Mouse (Mus musculus) urinary bladder, postnatal 36 days (tissue): ENCODE results near the gene Atp6ap1l.
A peak's percentile ranks its signal among the peaks of the same experiment; 100 is the strongest.

Source experiments
- DNase-seq, 2 experiments: peaks; one replicate each; pipeline ENCODE4 v3.0.0; 2022; ENCODE audit warnings: low spot score in 2 of 2, mixed read lengths in 1 of 2

Gene Atp6ap1l

DNA sequence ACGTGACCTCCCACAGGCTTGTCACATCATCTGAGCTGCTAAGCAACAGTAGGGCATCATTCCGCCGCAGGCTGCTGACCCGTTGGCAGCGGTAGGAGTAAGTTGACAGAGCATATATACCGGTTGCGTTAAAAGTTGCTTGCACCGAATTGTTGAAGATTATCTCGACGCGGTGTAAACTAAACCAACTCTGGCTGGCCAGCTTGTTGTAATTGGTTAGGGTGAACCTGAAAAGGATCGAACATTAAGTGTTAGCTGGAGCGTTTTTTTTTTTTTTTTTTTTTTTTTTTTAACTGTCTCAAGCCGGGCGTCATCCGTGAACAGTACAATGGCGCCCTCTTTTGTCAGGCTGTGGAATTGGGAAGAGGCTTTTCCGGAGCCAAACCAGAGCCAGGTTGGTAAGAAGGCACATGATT lies 18.6 kb downstream of the Atp6ap1l start:
- peak; percentile 42 to 65 for DNase-seq

DNA sequence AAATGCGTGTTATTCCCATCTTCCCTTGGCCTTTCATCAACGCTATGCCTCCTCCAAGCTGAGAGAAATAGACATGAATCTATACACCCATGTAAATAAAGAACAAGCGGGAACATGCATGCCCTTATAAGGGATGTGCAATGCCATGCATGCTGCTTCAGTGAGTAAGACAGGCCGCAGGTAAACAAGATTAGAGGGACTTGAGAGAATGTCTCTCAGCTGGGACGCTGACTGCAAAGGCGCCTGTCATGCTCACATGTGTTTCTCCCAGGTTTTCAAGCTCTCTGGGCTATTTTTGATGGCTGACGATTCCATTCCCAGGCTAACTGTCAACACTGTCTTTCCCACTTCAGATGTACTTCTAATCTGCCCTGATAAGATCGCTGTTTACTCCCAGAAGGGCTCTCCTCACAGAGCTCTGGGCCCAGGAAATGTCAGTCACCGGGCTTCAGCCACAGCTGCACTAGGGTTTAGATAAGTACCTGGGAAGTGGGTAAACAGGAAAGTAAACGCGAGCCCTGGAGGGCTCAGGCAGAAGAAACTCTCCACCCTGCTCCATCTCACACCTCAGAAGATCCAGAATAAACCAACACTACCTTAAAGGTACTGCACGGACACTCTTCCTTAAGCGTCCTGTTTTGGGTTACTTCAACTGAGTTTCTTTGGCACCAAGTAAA lies 19.2 kb downstream of the Atp6ap1l start:
- DNase-seq, result no peak

DNA sequence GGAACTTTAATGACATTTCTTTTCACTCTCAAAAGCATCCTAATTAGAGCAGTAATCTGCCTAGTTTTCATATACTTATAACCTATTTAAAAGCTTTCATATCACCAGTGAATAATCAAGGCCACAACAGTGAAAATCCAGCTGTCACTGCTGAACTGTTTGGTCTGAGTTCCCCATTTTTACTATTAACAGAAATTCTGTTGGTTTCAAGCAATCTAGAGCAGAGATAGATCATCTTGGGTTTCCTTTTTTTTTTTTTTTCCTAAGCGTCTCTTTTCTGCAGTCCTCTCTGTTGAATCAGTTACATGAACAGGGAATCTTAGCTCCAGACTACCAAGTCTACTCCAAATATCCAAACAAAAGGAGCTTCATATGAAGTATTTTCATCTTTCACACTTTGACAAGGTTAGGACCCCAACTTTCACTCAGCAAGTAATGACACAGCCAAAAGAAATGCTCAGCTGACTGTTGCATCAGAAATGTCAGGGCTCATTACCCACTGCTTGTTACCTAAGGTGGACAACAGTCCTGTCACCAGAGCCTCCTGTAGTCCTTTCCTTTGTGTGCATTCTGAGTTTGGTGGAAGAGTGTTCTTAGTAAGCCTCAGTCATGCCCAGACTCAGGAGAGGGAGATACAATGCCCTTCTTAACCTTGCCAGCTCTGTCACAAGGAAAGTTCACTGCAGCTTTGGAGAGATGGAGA lies 23.3 kb downstream of the Atp6ap1l start:
- no peak for DNase-seq

- no peak for DNase-seq
Observed at GRCm38 (mm10) chr13:90871579-90871978, 33.6 kb downstream of the Atp6ap1l start.

- DNase-seq, result no peak
Observed at GRCm38 (mm10) chr13:90869157-90869556, 36.0 kb downstream of the Atp6ap1l start.

GRCm38 (mm10) chr13:90862138-90862537 lies 43.0 kb downstream of the Atp6ap1l start:
- DNase-seq, result no peak

- no peak for DNase-seq
Observed at GRCm38 (mm10) chr13:90860888-90861431, 44.2 kb downstream of the Atp6ap1l start.

- DNase-seq, result no peak
Observed at GRCm38 (mm10) chr13:90852727-90853630, 52.2 kb downstream of the Atp6ap1l start.

DNA sequence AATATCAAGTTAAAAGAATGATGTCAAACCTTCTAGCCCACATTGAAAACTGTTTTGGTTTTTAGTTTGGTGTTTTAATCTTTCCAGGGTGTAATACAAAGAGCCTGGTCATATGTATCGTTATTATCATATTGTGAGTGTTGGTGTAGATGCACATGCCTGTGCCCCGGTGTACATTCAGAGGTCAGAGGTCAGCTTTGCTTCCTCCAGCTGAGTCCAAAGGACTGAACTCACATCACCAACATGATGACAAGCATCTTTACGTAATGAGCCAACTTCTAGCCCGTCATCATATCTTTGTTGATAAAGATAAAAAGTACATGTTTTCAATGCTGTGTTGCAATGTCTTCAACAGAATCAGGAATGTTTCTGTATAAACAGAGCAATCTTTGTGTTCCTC lies 53.4 kb downstream of the Atp6ap1l start:
- DNase-seq, result no peak

- DNase-seq, result no peak
Observed at GRCm38 (mm10) chr13:90844191-90844590, 61.0 kb downstream of the Atp6ap1l start.

DNA sequence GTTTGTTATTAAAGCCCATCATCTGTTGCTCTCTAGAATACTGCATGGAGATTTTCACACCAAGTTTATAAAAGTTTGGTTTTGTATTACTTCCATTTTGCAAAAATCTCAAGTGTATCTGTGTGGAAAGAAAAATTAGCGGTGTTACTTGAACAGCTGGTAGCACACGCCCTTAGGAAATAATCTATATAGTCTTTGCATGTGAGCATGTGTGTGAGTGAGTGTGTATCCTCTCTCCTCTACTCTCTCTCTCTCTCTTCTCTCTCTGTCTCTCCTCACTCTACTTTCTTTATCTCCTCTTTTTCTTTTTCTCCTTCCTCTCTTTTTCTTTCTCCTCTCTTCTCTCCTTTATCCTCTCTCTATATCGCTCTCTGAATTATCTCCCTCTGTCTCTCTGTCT lies 61.7 kb downstream of the Atp6ap1l start:
- DNase-seq, result no peak

GRCm38 (mm10) chr13:90841213-90841553 lies 64.0 kb downstream of the Atp6ap1l start:
- no peak for DNase-seq

DNA sequence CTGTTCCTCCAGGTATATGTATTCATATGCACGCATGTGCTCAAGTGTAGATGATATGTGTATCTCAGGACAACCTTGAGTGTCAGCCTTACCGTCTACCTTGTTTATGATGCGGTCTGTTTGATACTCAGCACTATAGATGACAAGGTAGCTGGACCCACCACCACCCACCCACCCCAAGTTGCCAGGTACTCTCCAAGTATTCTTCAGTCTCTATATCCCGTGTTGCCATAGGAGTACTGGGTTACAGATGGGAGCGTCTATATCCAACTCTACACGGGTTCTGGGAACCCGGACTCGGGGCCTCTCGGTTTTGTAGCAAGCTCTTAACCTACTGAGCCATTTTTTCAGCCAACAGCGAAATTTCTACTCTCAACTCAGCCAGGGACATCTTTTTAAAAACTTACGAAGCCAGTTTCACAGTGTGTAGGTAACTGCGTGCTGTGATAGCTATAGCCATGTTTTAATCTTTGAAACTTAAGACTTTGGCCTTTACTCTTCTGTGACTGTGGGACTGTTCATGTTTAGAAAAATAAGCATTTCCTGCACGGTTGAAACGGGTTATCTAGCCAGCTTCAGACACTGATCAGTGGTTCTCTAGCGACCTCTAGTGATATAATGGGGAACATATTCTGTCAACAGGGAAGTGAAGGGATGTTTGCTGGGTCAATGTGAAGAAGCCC lies 64.5 kb downstream of the Atp6ap1l start:
- no peak for DNase-seq

- no peak for DNase-seq
Observed at GRCm38 (mm10) chr13:90833641-90834207, 71.4 kb downstream of the Atp6ap1l start.
